Mouse (Mus musculus) bone marrow macrophage, adult 2 months (primary cell): ENCODE data around the gene 9130019O22Rik. TPM values are rescaled to one million over a fixed set of nuclear protein-coding genes. Genes with fewer than 3 reads are reported as not detected.
A peak's percentile ranks its signal among the peaks of the same experiment; 100 is the strongest.
"Not testable (repeated sequence)": the region's sequence is repeated elsewhere in the genome, so short reads cannot be mapped to it uniquely, and the experiment has no call there.

ENCODE experiments used
- H3K27ac ChIP-seq: 2 replicates; pipeline ENCODE4 v1.5.1; 2012; ENCODE audit warnings: low read depth, low read length; ENCODE audit not compliant: insufficient read depth
- H3K4me1 ChIP-seq: 2 replicates; pipeline ENCODE4 v1.6.1; 2012; ENCODE audit warnings: low read length; ENCODE audit not compliant: control insufficient read depth, insufficient read depth
- H3K4me3 ChIP-seq: 2 replicates; pipeline ENCODE4 v1.5.1; 2012; ENCODE audit warnings: mild to moderate bottlenecking, low read length, moderate library complexity; ENCODE audit not compliant: insufficient read depth
- CTCF ChIP-seq: IDR thresholded peaks from 2 replicates; pipeline ENCODE4 v1.5.1; 2012; ENCODE audit warnings: low read depth, mild to moderate bottlenecking, low read length, moderate library complexity
- POLR2A ChIP-seq: IDR thresholded peaks from 2 replicates; pipeline ENCODE4 v1.6.1; 2012; ENCODE audit warnings: mild to moderate bottlenecking, low read depth, low read length, borderline replicate concordance
- polyA plus RNA-seq: library from polyadenylated mRNA; stranded (reverse); fragments of >200 nt; gene quantifications from 2 replicates; pipeline ENCODE4 v1.2.4, GENCODE M21; 2012; ENCODE audit not compliant: missing spikeins, insufficient read depth, insufficient read length

9130019O22Rik gene
- polyA plus RNA-seq, 1 experiment, result 2.9 TPM

DNA sequence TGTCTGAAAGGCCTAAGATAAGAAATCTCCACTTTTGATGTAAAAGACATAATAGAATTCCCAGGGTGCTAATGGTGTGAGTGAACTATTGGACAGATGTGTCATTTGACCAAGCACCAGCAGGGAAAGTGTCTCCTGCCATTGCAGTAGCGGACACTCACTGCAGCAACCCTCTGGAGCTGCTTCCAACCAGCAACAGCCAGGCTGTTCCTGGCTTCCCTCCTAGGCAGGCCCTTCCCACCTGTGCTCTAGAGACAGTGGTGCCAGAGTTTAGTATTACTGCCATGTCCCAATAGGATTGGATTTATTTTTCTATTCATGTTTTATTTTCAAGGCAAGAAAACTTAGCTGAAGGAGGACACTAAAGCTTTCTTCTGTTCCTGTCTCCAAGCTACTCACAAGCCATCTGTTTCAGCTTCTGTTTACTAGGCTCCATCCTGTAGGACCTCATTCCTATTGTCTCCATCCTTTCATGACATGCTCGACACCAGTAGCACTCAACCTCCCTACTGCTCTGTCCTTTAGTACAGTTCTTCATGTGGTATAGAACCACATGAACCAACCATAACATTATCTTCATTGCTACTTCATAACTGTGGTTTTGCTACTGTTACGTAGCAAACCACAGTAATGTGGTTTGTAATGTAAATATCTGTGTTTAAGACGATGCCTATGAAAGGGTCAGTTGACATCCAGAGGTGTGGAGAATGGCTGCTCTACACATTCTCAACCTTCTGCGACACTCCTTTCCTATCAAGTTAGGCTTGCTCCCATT lies 35.5 kb downstream of the 9130019O22Rik start:
- no peak overlapping the region for H3K27ac ChIP-seq
- H3K4me3 ChIP-seq, result no peak overlapping the region
- TF ChIP-seq POLR2A (no peak), CTCF (no peak)
- H3K4me1 ChIP-seq, result peaks cover 2% of the 10 kb centered on the region; the same call in 1 of the 2 replicates

DNA sequence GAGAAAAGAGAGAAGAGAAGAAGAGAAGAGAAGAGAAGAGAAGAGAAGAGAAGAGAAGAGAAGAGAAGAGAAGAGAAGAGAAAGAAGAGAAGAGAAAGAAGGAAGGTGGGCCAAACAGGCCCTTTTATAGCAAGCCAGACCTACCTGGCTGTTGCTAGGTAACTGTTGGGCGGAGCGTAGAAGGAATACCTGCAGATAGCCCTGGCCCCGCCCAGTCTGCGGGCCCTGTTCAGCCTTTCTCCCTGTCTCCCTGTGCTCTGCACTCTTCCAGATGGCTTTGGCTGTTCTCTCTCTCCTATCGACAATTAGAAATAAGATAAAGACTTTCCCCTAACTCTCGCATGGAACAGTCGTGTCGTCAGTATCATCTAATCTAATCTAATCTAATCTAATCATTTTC lies 40.3 kb downstream of the 9130019O22Rik start:
- TF ChIP-seq CTCF (no peak), POLR2A (no peak)
- no peak overlapping the region for H3K4me3 ChIP-seq
- H3K4me1 ChIP-seq, result no peaks in the 10 kb centered on the region
- H3K27ac ChIP-seq, result no peak overlapping the region

DNA sequence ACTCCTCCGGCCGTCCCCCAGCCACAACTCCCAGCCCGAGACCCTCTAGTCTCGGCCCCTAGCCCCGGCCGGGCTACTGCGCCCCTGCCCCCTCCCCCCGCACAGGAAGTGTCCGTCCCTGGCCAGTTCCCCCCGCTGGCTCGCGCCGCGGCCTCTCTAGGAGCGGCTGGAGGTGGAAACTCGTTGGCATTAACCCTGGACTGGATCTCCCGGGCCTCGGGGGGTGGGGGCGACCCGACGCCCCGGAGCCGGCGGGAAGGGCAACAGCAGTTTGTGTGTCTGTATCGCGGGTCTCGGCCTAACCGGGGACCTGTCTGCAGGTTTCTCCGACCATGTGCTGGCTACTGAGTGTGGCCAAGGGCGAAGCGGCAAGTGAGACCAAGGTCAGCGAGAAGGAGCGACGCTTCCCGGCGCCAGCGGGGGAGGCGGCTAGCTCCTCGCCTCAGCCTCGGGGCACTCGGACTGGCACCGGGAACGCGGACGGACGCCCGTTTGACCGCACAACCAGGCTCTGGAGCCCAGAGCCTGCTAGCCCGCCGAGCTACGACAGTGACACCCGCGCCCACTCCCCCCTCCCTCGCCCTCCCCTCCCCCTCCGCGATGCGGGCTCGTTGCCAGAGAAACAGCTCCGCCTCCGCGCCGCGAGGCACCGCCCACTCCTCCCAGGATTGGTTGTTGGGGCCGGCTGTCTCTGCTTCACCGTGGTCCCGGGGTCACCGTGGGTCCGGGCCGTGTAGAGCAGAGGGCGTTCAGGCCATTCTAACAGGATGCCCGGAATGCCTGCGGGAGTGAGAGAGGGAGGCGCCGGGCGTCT lies 41.2 kb downstream of the 9130019O22Rik start, which contains the start of gene Zfp768:
Gene Zfp768 (minus strand): TSS at position 78 of the 814 bp plus-strand sequence.
- Histone ChIP-seq H3K4me3 (peak within 1 kb of the TSS; percentile 87), H3K27ac (peak within 1 kb of the TSS; percentile 77), H3K4me1 (no peaks in the 10 kb centered on the region)
- no peak for TF ChIP-seq POLR2A
- no peak for TF ChIP-seq CTCF

DNA sequence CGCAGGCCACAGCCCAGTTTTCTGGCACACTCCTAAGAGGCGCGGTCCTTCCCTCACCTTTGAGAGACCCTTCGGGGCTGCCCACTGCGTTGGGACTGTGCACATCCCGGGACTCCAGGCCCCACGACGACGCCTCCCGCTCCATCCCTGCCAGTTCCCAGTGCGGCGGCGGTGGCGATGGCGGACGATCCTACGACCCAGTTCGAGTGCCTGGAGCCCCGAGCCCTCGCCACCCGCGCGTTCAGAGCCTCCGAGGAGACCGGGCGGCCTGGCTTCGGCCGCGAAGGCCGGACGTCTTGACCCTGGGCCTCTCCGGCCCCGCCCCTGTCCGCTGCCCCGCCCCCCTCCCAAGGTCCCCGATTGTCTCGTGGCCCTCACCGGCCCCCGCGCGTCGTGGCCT lies 41.9 kb downstream of the 9130019O22Rik start:
- TF ChIP-seq POLR2A, result no peak
- no peak for TF ChIP-seq CTCF
- Histone ChIP-seq H3K4me3 (peak overlapping the region; percentile 87), H3K27ac (peak overlapping the region; percentile 73), H3K4me1 (no peaks in the 10 kb centered on the region)

DNA sequence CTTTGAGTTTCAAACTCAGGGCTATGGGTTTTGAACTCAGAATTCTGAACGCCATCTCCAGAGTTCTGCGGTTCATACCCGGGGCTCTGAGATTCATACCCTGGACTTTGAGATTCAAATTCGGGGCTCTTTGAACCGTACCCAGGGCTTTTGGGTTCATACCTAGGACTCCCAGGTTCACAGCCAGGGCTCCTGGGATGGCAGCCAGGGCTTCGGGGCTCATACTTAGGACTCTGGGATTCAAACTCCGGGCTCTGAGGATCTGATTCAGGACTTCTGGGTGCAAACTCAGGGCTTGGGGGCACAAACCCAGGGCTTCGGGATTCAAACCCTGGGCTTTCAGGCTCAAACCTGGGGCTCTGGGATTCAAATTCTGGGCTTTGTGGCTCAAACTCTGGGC lies 42.6 kb downstream of the 9130019O22Rik start:
- TF ChIP-seq POLR2A (no peak), CTCF (no peak)
- Histone ChIP-seq H3K4me3 (peak overlapping the region; percentile 87), H3K27ac (no peak overlapping the region), H3K4me1 (no peaks in the 10 kb centered on the region)

DNA sequence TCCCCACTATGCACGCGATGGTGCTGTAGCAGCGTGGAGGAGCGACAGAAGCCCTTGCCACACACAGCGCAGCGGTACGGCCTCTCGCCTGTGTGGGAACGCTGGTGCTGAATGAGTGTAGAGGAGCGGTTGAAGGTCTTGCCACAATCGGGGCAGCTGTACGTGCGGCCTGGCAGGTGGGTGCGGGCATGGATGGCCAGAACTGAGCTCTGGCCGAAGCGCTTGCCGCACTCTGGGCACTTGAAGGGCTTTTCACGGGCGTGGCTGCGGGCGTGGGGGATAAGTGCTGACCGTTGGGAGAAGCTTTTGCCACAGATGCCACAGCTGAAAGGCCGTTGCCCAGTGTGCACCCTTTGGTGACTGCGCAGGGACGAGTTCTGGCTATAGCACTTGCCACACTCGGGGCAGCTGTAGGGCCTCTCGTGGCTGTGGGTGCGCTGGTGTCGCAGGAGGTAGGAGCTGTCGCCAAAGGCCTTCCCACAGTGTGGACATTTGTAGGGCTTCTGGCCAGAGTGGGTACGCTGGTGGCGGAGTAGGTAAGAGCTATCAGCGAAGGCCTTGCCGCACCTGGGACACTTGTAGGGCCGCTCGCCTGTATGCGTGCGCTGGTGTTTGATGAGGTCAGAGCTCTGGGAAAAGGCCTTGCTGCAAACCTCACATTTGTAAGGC lies 43.5 kb downstream of the 9130019O22Rik start:
- Histone ChIP-seq H3K4me3 (no peak overlapping the region), H3K4me1 (no peaks in the 10 kb centered on the region), H3K27ac (no peak overlapping the region)
- TF ChIP-seq CTCF (no peak), POLR2A (no peak)

DNA sequence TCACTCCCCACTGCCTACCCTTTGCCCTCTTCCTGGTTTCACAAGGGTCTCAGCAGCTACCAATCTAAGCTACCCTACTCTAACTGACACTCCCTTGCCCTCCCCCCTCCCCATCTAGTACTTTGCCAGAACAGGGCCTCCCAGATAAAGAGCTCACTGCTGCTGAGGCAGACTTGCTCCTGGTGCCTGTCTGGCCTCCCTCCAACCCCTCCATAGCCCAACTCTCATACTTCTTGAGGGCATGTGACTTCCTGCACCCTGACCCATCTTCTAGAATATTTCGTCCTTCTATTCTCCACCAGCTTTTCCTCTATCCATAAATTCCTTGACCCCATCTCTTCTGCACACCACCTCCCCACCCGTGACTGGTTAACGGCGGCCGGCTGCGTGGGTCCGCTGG lies 44.1 kb downstream of the 9130019O22Rik start:
- Histone ChIP-seq H3K4me1 (no peaks in the 10 kb centered on the region), H3K4me3 (no peak overlapping the region), H3K27ac (no peak overlapping the region)
- TF ChIP-seq CTCF, result no peak
- no peak for TF ChIP-seq POLR2A

DNA sequence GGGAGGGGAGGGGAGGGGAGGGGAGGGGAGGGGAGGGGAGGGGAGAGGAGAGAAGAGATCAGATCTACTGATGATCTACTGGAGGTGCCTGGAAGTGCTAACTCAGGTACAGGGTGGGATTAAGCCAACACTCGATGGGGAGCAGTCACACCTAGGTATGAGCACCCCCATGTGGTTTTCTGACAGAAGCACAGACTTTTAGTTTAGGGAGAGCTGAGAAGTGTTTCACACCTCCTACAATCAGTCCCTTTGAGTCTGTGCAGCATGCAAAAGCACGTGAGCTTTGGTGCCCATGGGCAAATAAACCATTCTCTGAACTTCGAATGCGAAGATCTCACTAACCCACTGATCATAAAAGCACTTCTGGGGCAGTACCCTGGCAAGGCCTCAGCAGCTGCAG lies 44.6 kb downstream of the 9130019O22Rik start:
- TF ChIP-seq CTCF (no peak), POLR2A (no peak)
- no peak overlapping the region for H3K4me3 ChIP-seq
- no peak overlapping the region for H3K27ac ChIP-seq
- H3K4me1 ChIP-seq, result no peaks in the 10 kb centered on the region

DNA sequence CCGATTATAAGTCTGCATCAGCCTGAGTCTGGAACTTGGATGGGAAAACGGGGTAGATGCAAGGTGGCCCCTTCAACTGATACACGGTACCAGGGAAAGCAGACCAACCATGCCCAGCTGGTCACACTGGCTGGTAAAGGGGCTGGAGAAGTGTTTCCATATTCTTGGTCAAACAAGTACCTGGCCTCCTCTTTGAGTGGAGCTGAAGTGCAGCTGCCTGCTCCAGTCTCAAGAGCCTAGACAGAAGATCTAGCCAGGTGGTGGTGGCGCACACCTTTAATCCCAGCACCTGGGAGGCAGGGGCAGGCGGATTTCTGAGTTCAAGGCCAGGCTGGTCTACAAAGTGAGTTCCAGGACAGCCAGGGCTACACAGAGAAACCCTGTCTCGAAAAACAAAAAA lies 45.1 kb downstream of the 9130019O22Rik start:
- H3K27ac ChIP-seq, H3K4me3 ChIP-seq, H3K4me1 ChIP-seq: not testable (repeated sequence)

DNA sequence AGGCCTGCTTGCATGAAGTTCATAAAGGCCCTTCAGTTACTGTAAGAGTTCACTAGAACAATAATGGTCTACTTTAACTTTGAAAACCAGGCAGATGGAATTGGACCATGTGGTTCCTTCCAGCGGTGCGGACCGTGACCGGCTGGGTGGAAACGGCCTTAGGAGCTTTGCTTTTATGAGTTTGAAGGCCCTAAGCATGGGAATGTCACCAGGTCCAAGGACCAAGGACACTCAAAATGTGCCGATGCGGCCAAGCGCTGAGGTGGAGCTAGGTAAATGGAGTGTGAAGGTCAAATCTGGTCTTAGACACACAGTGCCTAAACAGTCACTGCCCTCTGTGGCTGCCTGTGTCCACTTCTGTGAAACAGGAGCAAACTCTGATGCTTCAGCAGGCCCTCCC lies 45.6 kb downstream of the 9130019O22Rik start:
- Histone ChIP-seq H3K4me1 (no peaks in the 10 kb centered on the region), H3K4me3 (no peak overlapping the region), H3K27ac (no peak overlapping the region)
- TF ChIP-seq POLR2A (no peak), CTCF (no peak)
